Mouse (Mus musculus): ENCODE measurements around the gene C1qtnf1. TPM values are rescaled to one million over a fixed set of nuclear protein-coding genes. Genes with fewer than 3 reads are reported as not detected.

Gene C1qtnf1
- total and polyA plus RNA-seq, 2 experiments from 2014 or later, result 5.8 to 7.8 TPM

GRCm38 (mm10) chr11:118407318-118407910 is 20.6 kb upstream of the C1qtnf1 start:
- Histone ChIP-seq H3K9me3 (replicated peaks; ENCODE audit: control insufficient read depth, low read length) (no peaks in the 10 kb centered on the region), H3K27ac (ENCODE audit: low read depth) (no peak overlapping the region), H3K9ac (replicated peaks; ENCODE audit: low read depth, low read length) (no peak overlapping the region), H3K27me3 (ENCODE audit: control insufficient read depth, insufficient read depth, low read length) (no peaks in the 10 kb centered on the region), H3K4me1 (ENCODE audit: control insufficient read depth, insufficient read depth) (peaks cover under 1% of the 10 kb centered on the region; the same call in 1 of the 2 replicates), H3K4me2 (ENCODE audit: low read depth, low read length) (no peak overlapping the region), H3K36me3 (replicated peaks; ENCODE audit: control insufficient read depth, insufficient read depth, low read length) (peaks cover 49% of the 10 kb centered on the region), H3K4me3 (ENCODE audit: low read depth, low read length) (no peak overlapping the region)
- no peak for ATAC-seq (ENCODE audit: insufficient read depth, low read depth)
- no peak for DNase-seq (ENCODE audit: low spot score)
- TF ChIP-seq EP300 (IDR thresholded peaks at IDR 0.05; ENCODE audit: low read depth) (no peak), CTCF (IDR thresholded peaks at IDR 0.05; ENCODE audit: low read depth) (peak; percentile 13; the same call in 1 of the 2 replicates)
- 83% methylated on average over 23 of the region's 23 CpGs for WGBS

DNA sequence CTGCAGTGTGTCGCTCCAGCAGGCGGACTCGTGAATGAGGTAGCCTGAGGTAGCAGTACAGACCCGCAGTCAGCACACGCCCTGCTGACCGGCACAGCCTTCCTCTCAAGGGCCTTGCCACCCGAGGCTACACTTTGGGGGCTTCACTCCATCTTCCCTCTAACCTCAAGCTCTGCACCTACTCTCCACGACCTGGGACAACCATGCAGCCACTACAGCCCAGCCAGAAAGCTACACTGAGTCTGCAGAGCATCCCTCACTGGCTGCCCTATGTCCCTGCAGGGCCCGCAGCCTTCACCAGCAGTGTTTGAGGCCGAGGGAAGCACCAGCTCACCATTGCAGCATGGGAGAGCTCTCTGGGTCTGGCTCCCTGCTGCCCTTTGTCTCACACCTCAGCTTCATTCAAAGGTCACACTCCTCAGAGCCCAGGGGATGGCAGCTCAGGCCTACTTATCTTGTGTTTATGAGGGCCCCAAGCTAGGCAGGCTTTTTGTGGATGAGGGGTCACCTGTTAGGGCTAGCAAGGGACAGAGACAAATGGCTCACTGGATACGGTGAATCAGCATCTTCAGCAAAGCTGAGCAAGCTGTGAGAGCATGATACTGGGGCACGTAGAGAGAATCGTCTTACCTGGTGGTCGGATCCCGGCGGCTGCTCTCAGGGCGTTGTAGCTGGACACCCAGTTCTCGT is 19.8 kb upstream of the C1qtnf1 start:
- TF ChIP-seq EP300 (IDR thresholded peaks at IDR 0.05; ENCODE audit: low read depth), result no peak
- TF ChIP-seq CTCF (IDR thresholded peaks at IDR 0.05; ENCODE audit: low read depth), result no peak
- Histone ChIP-seq H3K4me3 (ENCODE audit: low read depth, low read length) (no peak overlapping the region), H3K9ac (replicated peaks; ENCODE audit: low read depth, low read length) (no peak overlapping the region), H3K9me3 (replicated peaks; ENCODE audit: control insufficient read depth, low read length) (no peaks in the 10 kb centered on the region), H3K4me2 (ENCODE audit: low read depth, low read length) (no peak overlapping the region), H3K4me1 (ENCODE audit: control insufficient read depth, insufficient read depth) (no peaks in the 10 kb centered on the region), H3K27me3 (ENCODE audit: control insufficient read depth, insufficient read depth, low read length) (no peaks in the 10 kb centered on the region), H3K27ac (ENCODE audit: low read depth) (no peak overlapping the region), H3K36me3 (replicated peaks; ENCODE audit: control insufficient read depth, insufficient read depth, low read length) (peaks cover 52% of the 10 kb centered on the region)
- no peak for DNase-seq (ENCODE audit: low spot score)
- WGBS, result 73% methylated on average over 18 of the region's 18 CpGs
- no peak for ATAC-seq (ENCODE audit: insufficient read depth, low read depth)

DNA sequence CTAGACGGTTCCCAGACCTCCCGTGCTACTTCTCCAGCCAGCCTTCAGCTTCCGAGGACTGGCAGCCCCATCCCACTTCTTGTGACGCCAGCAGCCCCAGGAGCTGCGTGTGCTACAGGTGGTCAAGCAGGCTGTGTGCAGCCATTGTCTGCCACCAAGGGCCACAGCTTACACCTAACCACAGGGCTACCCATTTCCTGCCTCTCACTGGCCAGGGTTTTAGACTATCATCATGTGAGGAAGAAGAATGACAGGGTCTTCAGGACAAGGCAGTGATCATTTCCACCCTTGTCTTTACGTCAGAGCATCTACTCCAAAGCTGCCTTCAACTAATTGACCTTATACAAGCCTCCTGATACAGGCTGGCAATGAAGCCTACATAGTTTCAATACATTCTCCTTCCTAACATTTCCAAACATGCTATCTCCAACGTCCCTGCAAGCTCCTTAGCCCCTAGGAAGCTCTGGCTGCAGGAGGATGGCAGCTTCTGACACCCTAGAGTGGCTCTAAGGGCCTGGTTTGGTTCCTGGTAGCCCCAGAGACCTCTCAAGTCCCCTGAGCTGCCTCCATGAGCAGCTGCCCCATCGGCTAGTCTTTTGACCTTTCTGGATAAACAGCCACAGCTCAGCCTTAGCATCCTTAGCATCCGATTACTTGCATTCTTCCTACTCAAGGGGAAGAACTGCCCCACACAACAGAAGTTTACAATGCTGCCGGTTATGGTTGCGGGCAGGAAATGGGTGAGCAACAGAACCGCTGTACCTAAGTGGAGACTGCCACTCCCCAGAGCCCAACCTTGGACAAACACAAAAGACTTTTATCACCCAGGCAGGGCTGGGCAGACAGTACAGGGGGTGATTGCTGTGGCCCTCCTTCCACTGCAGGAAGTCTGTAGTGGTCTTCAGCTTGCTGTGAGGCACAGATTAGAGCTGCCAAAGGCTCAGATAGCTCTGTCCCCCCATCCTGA is 18.6 kb upstream of the C1qtnf1 start:
- Histone ChIP-seq H3K9ac (replicated peaks; ENCODE audit: low read depth, low read length) (no peak overlapping the region), H3K27ac (ENCODE audit: low read depth) (no peak overlapping the region), H3K4me3 (ENCODE audit: low read depth, low read length) (no peak overlapping the region), H3K4me1 (ENCODE audit: control insufficient read depth, insufficient read depth) (no peaks in the 10 kb centered on the region), H3K27me3 (ENCODE audit: control insufficient read depth, insufficient read depth, low read length) (no peaks in the 10 kb centered on the region), H3K36me3 (replicated peaks; ENCODE audit: control insufficient read depth, insufficient read depth, low read length) (peaks cover 53% of the 10 kb centered on the region), H3K9me3 (replicated peaks; ENCODE audit: control insufficient read depth, low read length) (no peaks in the 10 kb centered on the region), H3K4me2 (ENCODE audit: low read depth, low read length) (no peak overlapping the region)
- ATAC-seq (ENCODE audit: insufficient read depth, low read depth), result no peak
- no peak for TF ChIP-seq EP300 (IDR thresholded peaks at IDR 0.05; ENCODE audit: low read depth)
- no peak for TF ChIP-seq CTCF (IDR thresholded peaks at IDR 0.05; ENCODE audit: low read depth)
- 73% methylated on average over 12 of the region's 12 CpGs for WGBS
- no peak for DNase-seq (ENCODE audit: low spot score)

DNA sequence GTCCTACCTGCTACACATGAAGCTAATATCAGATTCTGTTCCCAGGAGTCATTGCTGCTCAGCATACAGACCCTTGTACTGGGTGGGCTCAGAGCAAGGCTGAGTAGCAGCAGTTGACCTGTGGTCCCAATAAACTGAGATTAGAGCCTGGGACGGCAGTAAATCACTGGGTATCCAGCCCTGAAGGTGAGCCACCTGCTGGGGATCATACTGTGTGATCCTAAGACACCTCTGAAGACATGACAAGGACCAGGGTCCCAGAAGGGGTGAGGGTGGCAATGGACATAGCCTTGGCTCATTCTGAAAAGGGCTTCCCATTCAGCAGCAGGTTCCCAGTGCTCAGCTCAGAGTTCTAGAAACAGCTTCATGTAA is 17.9 kb upstream of the C1qtnf1 start:
- H3K27me3 ChIP-seq (ENCODE audit: control insufficient read depth, insufficient read depth, low read length), result no peaks in the 10 kb centered on the region
- H3K4me1 ChIP-seq (ENCODE audit: control insufficient read depth, insufficient read depth), result no peaks in the 10 kb centered on the region
- no peak for TF ChIP-seq EP300 (IDR thresholded peaks at IDR 0.05; ENCODE audit: low read depth)
- H3K9me3 ChIP-seq (replicated peaks; ENCODE audit: control insufficient read depth, low read length), result no peaks in the 10 kb centered on the region
- H3K9ac ChIP-seq (replicated peaks; ENCODE audit: low read depth, low read length), result no peak overlapping the region
- WGBS, result 71% methylated on average over 1 of the region's 1 CpGs
- H3K36me3 ChIP-seq (replicated peaks; ENCODE audit: control insufficient read depth, insufficient read depth, low read length), result peaks cover 58% of the 10 kb centered on the region
- H3K4me2 ChIP-seq (ENCODE audit: low read depth, low read length), result no peak overlapping the region
- no peak overlapping the region for H3K27ac ChIP-seq (ENCODE audit: low read depth)
- DNase-seq (ENCODE audit: low spot score), result no peak
- H3K4me3 ChIP-seq (ENCODE audit: low read depth, low read length), result no peak overlapping the region
- ATAC-seq (ENCODE audit: insufficient read depth, low read depth), result no peak

DNA sequence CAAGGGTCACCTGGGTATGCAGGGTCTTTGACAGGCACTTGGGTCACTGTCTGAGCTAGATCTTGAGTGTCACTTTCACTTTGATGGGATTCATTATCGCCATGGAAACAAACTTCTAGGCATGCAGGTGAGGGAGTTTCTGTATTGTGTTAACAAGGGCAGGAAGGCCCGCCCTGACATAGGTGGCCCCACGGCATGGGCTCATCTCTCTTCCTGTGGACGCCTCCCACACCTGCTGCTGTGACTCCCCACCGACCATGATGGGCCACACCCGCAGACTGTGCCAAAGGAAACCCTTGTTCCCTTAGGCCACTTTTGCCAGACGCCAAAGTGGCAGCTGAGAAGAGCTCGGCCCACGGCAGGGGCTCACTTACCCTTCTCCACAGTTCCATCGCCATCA is 17.5 kb upstream of the C1qtnf1 start:
- ATAC-seq (ENCODE audit: insufficient read depth, low read depth) (no peak), DNase-seq (ENCODE audit: low spot score) (no peak)
- Histone ChIP-seq H3K4me1 (ENCODE audit: control insufficient read depth, insufficient read depth) (no peaks in the 10 kb centered on the region), H3K27ac (ENCODE audit: low read depth) (no peak overlapping the region), H3K36me3 (replicated peaks; ENCODE audit: control insufficient read depth, insufficient read depth, low read length) (peaks cover 58% of the 10 kb centered on the region), H3K9me3 (replicated peaks; ENCODE audit: control insufficient read depth, low read length) (no peaks in the 10 kb centered on the region), H3K9ac (replicated peaks; ENCODE audit: low read depth, low read length) (no peak overlapping the region), H3K27me3 (ENCODE audit: control insufficient read depth, insufficient read depth, low read length) (no peaks in the 10 kb centered on the region), H3K4me3 (ENCODE audit: low read depth, low read length) (no peak overlapping the region), H3K4me2 (ENCODE audit: low read depth, low read length) (no peak overlapping the region)
- no peak for TF ChIP-seq EP300 (IDR thresholded peaks at IDR 0.05; ENCODE audit: low read depth)
- TF ChIP-seq CTCF (IDR thresholded peaks at IDR 0.05; ENCODE audit: low read depth), result no peak
- 88% methylated on average over 10 of the region's 10 CpGs for WGBS
